Mouse (Mus musculus) intestine, embryonic 15.5 days (tissue): Measurements from ENCODE around the gene Podxl. TPM values are rescaled to one million over a fixed set of nuclear protein-coding genes. Genes with fewer than 3 reads are reported as not detected.

ENCODE experiments used
- ATAC-seq: fragments of 200-750 bp; cut with Nextera tagmentation; 2 replicates; pipeline ENCODE4 v1.8.0; 2017; ENCODE audit warnings: moderate TSS enrichment, moderate library complexity
- H3K27ac ChIP-seq: fragments of 300-500 bp; sonication (generic); 2 replicates; pipeline ENCODE4 v1.5.1; 2015; ENCODE audit warnings: mild to moderate bottlenecking, inconsistent platforms
- H3K27me3 ChIP-seq: fragments of 300-500 bp; sonication (generic); replicated peaks from 2 replicates; pipeline ENCODE4 v1.6.1; 2015; ENCODE audit warnings: inconsistent platforms
- H3K36me3 ChIP-seq: fragments of 300-500 bp; sonication (generic); 2 replicates; pipeline ENCODE4 v1.6.1; 2015; ENCODE audit warnings: inconsistent platforms
- H3K4me1 ChIP-seq: fragments of 300-500 bp; sonication (generic); replicated peaks from 2 replicates; pipeline ENCODE4 v1.6.1; 2015; ENCODE audit warnings: inconsistent platforms
- H3K4me2 ChIP-seq: fragments of 300-500 bp; sonication (generic); replicated peaks from 2 replicates; pipeline ENCODE4 v1.6.1; 2015; ENCODE audit warnings: mild to moderate bottlenecking, inconsistent platforms
- H3K4me3 ChIP-seq: fragments of 300-500 bp; sonication (generic); replicated peaks from 2 replicates; pipeline ENCODE4 v1.5.1; 2015; ENCODE audit warnings: inconsistent platforms
- H3K9ac ChIP-seq: fragments of 300-500 bp; sonication (generic); 2 replicates; pipeline ENCODE4 v1.6.1; 2015; ENCODE audit warnings: inconsistent platforms
- H3K9me3 ChIP-seq: fragments of 300-500 bp; sonication (generic); 2 replicates; pipeline ENCODE4 v1.6.1; 2016; ENCODE audit warnings: inconsistent platforms
- WGBS: fragments of 180-500 bp; shearing (Covaris S2); methylation state at CpG from one replicate; pipeline ENCODE4 v1.1.7; 2015; 5-methylcytosine and 5-hydroxymethylcytosine counted together
- polyA plus RNA-seq: library from polyadenylated mRNA; unstranded; fragments of >200 nt; fragmentation: Nextera tagmentation; extraction: Ambion mirVana; gene quantifications from 2 replicates; pipeline ENCODE4 v1.2.1, GENCODE M21; 2015

Podxl gene
- polyA plus RNA-seq, 1 experiment from 2014 or later, result 45.0 TPM

- Histone ChIP-seq H3K4me2 (no peak overlapping the region), H3K9ac (no peak overlapping the region), H3K4me1 (no peaks in the 10 kb centered on the region), H3K27me3 (no peaks in the 10 kb centered on the region), H3K36me3 (no peaks in the 10 kb centered on the region), H3K27ac (no peak overlapping the region), H3K4me3 (no peak overlapping the region), H3K9me3 (no peaks in the 10 kb centered on the region)
- WGBS, result 77% methylated on average over 3 of the region's 3 CpGs
- ATAC-seq, result no peak
Observed at GRCm38 (mm10) chr6:31531880-31532279, 31.9 kb downstream of the Podxl start.

- H3K4me2 ChIP-seq, result no peak overlapping the region
- no peak for ATAC-seq
- H3K27me3 ChIP-seq, result no peaks in the 10 kb centered on the region
- H3K36me3 ChIP-seq, result no peaks in the 10 kb centered on the region
- no peaks in the 10 kb centered on the region for H3K9me3 ChIP-seq
- no peaks in the 10 kb centered on the region for H3K4me1 ChIP-seq
- no peak overlapping the region for H3K4me3 ChIP-seq
- 80% methylated on average over 5 of the region's 5 CpGs for WGBS
- H3K27ac ChIP-seq, result no peak overlapping the region
- no peak overlapping the region for H3K9ac ChIP-seq
Observed at GRCm38 (mm10) chr6:31528339-31528738, 35.4 kb downstream of the Podxl start.

GRCm38 (mm10) chr6:31527897-31528296, 35.9 kb downstream of the Podxl start:
- 74% methylated on average over 7 of the region's 7 CpGs for WGBS

GRCm38 (mm10) chr6:31526929-31527328, 36.9 kb downstream of the Podxl start:
- 76% methylated on average over 5 of the region's 5 CpGs for WGBS

More at GRCm38 (mm10) chr6:31527897-31528296, 35.9 kb downstream of the Podxl start:
- Histone ChIP-seq H3K9me3 (no peaks in the 10 kb centered on the region), H3K27ac (no peak overlapping the region), H3K4me3 (no peak overlapping the region), H3K36me3 (no peaks in the 10 kb centered on the region), H3K4me2 (no peak overlapping the region), H3K9ac (no peak overlapping the region), H3K4me1 (no peaks in the 10 kb centered on the region), H3K27me3 (no peaks in the 10 kb centered on the region)
- no peak for ATAC-seq

GRCm38 (mm10) chr6:31525231-31525900, 38.4 kb downstream of the Podxl start:
- no peaks in the 10 kb centered on the region for H3K9me3 ChIP-seq
- no peaks in the 10 kb centered on the region for H3K36me3 ChIP-seq
- H3K9ac ChIP-seq, result no peak overlapping the region
- H3K4me2 ChIP-seq, result no peak overlapping the region
- no peaks in the 10 kb centered on the region for H3K4me1 ChIP-seq
- H3K27ac ChIP-seq, result no peak overlapping the region
- no peak overlapping the region for H3K4me3 ChIP-seq
- 73% methylated on average over 6 of the region's 6 CpGs for WGBS
- no peaks in the 10 kb centered on the region for H3K27me3 ChIP-seq
- ATAC-seq, result peak; percentile 55

More at GRCm38 (mm10) chr6:31526929-31527328, 36.9 kb downstream of the Podxl start:
- no peaks in the 10 kb centered on the region for H3K9me3 ChIP-seq
- no peak for ATAC-seq
- no peaks in the 10 kb centered on the region for H3K4me1 ChIP-seq
- H3K36me3 ChIP-seq, result no peaks in the 10 kb centered on the region
- no peaks in the 10 kb centered on the region for H3K27me3 ChIP-seq
- no peak overlapping the region for H3K4me3 ChIP-seq
- no peak overlapping the region for H3K27ac ChIP-seq
- no peak overlapping the region for H3K9ac ChIP-seq
- H3K4me2 ChIP-seq, result no peak overlapping the region

GRCm38 (mm10) chr6:31524647-31525046, 39.1 kb downstream of the Podxl start:
- no peaks in the 10 kb centered on the region for H3K4me1 ChIP-seq
- H3K27ac ChIP-seq, result no peak overlapping the region
- no peak for ATAC-seq
- no peak overlapping the region for H3K4me2 ChIP-seq
- no peaks in the 10 kb centered on the region for H3K9me3 ChIP-seq
- 86% methylated on average over 8 of the region's 8 CpGs for WGBS
- H3K4me3 ChIP-seq, result no peak overlapping the region
- no peaks in the 10 kb centered on the region for H3K36me3 ChIP-seq
- H3K9ac ChIP-seq, result no peak overlapping the region
- H3K27me3 ChIP-seq, result no peaks in the 10 kb centered on the region

- Histone ChIP-seq H3K36me3 (no peaks in the 10 kb centered on the region), H3K9me3 (no peaks in the 10 kb centered on the region), H3K27me3 (no peaks in the 10 kb centered on the region), H3K27ac (no peak overlapping the region), H3K9ac (no peak overlapping the region), H3K4me1 (no peaks in the 10 kb centered on the region), H3K4me2 (no peak overlapping the region), H3K4me3 (no peak overlapping the region)
- no peak for ATAC-seq
- WGBS, result 89% methylated on average over 13 of the region's 13 CpGs
Observed at GRCm38 (mm10) chr6:31524121-31524520, 39.7 kb downstream of the Podxl start.

GRCm38 (mm10) chr6:31523657-31524056, 40.1 kb downstream of the Podxl start:
- Histone ChIP-seq H3K36me3 (no peaks in the 10 kb centered on the region), H3K27ac (no peak overlapping the region), H3K9ac (no peak overlapping the region), H3K27me3 (no peaks in the 10 kb centered on the region), H3K4me2 (no peak overlapping the region), H3K4me1 (no peaks in the 10 kb centered on the region), H3K4me3 (no peak overlapping the region), H3K9me3 (no peaks in the 10 kb centered on the region)
- ATAC-seq, result no peak
- 84% methylated on average over 4 of the region's 4 CpGs for WGBS

- H3K4me2 ChIP-seq, result no peak overlapping the region
- WGBS, result 70% methylated on average over 5 of the region's 5 CpGs
- no peaks in the 10 kb centered on the region for H3K9me3 ChIP-seq
- no peak overlapping the region for H3K27ac ChIP-seq
- no peak overlapping the region for H3K4me3 ChIP-seq
- H3K27me3 ChIP-seq, result no peaks in the 10 kb centered on the region
- no peaks in the 10 kb centered on the region for H3K36me3 ChIP-seq
- H3K9ac ChIP-seq, result no peak overlapping the region
- no peak for ATAC-seq
- no peaks in the 10 kb centered on the region for H3K4me1 ChIP-seq
Observed at GRCm38 (mm10) chr6:31523039-31523438, 40.7 kb downstream of the Podxl start.

- H3K4me2 ChIP-seq, result no peak overlapping the region
- no peaks in the 10 kb centered on the region for H3K36me3 ChIP-seq
- H3K27ac ChIP-seq, result no peak overlapping the region
- no peaks in the 10 kb centered on the region for H3K4me1 ChIP-seq
- H3K27me3 ChIP-seq, result no peaks in the 10 kb centered on the region
- 75% methylated on average over 4 of the region's 4 CpGs for WGBS
- H3K9me3 ChIP-seq, result no peaks in the 10 kb centered on the region
- ATAC-seq, result no peak
- no peak overlapping the region for H3K4me3 ChIP-seq
- no peak overlapping the region for H3K9ac ChIP-seq
Observed at GRCm38 (mm10) chr6:31522478-31522877, 41.3 kb downstream of the Podxl start.

GRCm38 (mm10) chr6:31521491-31522355, 42.1 kb downstream of the Podxl start:
- H3K4me1 ChIP-seq, result no peaks in the 10 kb centered on the region
- no peak overlapping the region for H3K9ac ChIP-seq
- H3K9me3 ChIP-seq, result no peaks in the 10 kb centered on the region
- no peaks in the 10 kb centered on the region for H3K27me3 ChIP-seq
- no peak overlapping the region for H3K27ac ChIP-seq
- no peaks in the 10 kb centered on the region for H3K36me3 ChIP-seq
- H3K4me2 ChIP-seq, result no peak overlapping the region
- H3K4me3 ChIP-seq, result no peak overlapping the region
- 88% methylated on average over 8 of the region's 8 CpGs for WGBS
- ATAC-seq, result no peak

GRCm38 (mm10) chr6:31520486-31521215, 43.1 kb downstream of the Podxl start:
- no peaks in the 10 kb centered on the region for H3K27me3 ChIP-seq
- no peaks in the 10 kb centered on the region for H3K9me3 ChIP-seq
- H3K9ac ChIP-seq, result no peak overlapping the region
- no peak overlapping the region for H3K27ac ChIP-seq
- H3K4me3 ChIP-seq, result no peak overlapping the region
- H3K4me1 ChIP-seq, result no peaks in the 10 kb centered on the region
- no peak for ATAC-seq
- H3K36me3 ChIP-seq, result no peaks in the 10 kb centered on the region
- 68% methylated on average over 7 of the region's 7 CpGs for WGBS
- H3K4me2 ChIP-seq, result no peak overlapping the region
